Mouse (Mus musculus) stomach, postnatal 0 days (tissue): ENCODE data around the gene Bsn.

Experiments used
- CTCF ChIP-seq: IDR thresholded peaks from 2 replicates; pipeline ENCODE4 v1.5.1; 2016; ENCODE audit warnings: antibody characterized with exemption, low read depth, mild to moderate bottlenecking, moderate library complexity
- EP300 ChIP-seq: optimal IDR thresholded peaks from 2 replicates; pipeline ENCODE3; 2016; ENCODE audit warnings: antibody characterized with exemption

DNA sequence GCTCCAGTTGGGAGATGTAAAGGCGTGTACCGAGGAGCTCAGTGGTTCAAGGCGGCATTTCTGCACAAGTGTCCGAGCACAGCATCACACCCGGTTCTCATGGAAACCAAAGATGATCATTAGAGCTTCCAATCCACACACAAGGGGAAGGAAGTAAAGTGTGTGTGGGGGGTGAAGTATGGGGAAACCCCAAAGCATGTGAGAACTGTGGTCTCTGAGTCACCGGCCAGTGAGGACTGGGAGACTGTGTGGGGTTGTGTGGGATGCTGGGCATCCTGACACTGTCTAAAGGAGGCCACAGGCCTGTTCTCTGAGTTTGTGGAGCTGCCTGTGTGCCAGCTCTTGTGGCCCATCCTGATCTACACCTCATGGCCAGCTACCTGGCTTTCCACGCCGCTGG lies 69.5 kb downstream of the Bsn start:
- TF ChIP-seq CTCF: no peak
- no peak for TF ChIP-seq EP300
